Mouse (Mus musculus) right cerebral cortex, postnatal 4 days (tissue): ENCODE results near the gene Ift43.

ENCODE experiments used
- DNase-seq: peaks from one replicate; pipeline ENCODE4 v3.0.0-alpha.2; 2022

The Ift43 gene

DNA sequence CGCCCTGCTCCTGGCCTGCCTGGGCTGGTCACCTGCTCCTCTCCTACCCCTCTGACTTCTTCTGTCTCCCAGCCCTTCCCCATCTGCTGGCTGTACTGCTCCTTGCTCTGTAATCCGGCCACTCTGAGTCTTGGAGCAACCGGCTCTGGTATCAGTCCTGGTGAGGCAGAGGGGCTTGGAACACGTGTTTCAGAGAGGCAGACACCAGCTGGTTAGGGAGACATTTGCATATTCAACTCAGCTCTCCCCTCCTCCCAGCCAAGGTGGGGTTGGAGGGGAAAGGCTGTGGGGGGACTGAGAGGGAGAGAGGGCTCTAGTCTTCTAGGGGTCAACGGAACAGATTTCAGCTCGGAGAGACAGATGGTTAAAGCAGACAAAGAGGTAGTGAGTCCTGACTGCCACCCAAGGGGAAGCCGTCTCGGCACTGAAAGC is 99.0 kb downstream of the Ift43 start:
- no peak for DNase-seq

DNA sequence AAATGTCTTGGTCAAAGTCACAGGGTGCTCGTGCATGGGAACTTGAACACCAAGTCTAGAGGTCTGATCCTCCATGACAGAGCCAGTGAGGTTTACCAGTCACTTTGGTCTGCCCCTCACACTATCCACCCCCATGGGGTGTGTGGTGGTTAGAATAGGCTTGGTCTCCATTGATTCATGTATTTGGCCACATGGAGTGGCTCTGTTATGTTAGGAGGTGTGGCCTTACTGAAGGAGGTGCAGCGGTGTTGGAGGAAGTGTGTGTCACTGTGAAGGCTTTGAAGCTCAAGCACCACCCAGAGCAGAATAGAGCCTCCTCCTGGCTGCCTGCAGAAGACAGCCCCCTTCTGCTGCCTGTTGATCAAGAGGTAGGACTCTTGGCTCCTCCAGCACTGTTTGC is 99.5 kb downstream of the Ift43 start:
- DNase-seq: no peak

DNA sequence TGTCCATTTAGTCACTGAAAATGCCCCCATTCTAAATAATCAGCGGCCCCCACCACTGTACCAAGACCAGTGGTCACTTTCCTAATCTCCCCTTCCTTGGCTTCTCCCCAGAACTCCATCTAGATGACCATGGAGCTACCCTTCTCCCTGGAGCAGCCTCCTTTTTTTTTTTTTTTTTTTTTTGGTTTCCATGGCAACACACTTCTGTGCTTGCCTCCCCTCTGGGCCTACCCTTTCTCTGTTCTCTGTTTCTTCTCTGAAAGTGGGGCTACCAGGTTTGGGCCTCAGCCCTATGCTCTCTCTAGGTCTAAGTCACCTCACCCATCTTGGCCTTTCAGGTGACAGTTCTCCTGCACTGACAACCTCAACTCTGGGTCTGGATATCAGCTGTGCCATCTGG is 100.1 kb downstream of the Ift43 start:
- no peak for DNase-seq

DNA sequence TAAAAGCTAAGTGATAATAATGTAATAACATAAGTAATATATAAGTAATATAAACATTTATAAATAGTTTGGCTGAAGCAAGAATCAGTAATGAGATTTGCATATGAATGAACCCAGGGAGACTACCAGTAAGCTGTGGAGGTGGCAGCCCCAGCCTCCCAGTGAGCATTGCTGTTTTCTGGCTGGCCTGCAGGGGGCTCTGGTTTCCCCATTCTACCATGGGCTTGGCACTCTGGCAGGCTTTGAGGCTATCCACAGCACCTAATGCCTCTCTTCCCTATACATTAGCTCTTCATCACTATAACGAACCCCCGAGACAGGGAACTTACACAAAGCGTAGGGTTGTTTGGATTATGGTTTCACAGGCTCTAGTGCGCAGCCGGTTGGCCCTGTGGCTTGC is 105.8 kb downstream of the Ift43 start:
- DNase-seq: no peak

DNA sequence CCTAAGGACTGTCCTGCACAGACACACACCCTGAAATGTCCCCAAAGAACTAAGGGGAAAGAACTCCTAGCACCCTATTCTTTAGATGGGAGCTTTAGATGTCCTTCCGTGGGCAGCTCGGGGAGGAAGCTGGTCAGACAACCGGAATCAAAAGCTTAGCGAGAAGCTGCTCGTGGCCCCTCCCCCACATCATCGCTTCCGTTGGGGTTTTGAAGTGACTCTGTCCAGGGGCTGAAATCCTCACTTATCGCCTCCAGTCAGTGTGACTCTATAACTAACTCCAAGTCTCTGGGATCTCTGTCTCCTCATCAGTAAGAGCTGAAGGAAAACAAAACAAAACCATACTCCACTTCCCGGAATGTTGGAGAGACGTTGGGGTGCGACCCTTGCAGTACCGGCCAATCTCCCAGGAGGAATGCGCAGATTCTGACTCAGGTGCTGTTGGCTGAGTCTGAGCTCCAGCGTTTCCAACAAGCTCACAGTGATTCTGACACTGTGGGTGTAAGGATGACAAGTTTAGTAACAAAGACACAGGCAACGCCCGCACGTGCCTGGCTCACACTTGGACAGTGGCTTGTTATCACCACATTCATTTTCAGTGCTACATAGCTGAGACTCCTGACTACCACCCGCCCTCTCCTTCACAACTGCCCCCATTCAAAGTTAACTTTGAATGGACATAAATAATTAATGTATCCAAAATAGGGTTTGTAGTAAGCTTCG is 107.4 kb downstream of the Ift43 start:
- no peak for DNase-seq

DNA sequence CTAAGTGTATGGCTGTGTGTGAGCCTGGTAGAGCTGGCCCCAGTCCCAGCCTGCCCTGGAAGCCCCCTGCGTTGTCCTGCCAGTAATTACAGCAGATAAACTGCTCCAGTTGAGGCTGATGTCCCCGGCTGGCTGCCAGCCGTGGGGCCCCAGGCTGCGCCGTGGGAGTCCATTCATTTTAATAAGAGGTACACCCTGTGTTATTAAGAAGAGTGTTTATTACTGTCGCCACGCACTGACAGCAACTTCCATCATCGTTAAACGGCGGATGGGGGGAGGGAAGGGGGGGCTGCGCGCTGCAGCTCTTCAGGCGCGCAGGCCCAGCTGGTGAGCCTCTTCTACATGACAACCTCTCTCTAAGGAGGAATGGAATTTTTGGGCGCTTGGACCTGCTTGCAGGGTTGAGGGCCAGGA is 109.7 kb downstream of the Ift43 start:
- DNase-seq: peak; percentile 49

DNA sequence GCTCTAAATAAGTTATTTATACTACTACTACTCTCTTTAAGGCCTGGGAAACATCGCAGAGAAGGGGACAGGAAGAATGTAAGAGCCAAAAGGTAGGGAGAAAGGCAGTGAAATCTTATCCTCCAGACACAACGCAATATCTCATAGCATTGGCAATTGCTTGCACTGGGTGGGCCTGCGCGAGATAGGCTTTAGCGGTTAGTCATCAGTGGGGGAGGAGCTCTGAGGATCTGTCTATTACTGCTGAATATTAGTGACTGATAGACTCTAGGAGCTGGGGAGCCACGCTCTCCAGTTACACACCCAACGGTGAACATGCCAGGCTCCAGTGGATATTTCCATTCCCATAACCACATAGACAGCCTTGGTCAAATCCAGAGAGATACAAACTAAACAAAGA is 114.6 kb downstream of the Ift43 start:
- DNase-seq: no peak

DNA sequence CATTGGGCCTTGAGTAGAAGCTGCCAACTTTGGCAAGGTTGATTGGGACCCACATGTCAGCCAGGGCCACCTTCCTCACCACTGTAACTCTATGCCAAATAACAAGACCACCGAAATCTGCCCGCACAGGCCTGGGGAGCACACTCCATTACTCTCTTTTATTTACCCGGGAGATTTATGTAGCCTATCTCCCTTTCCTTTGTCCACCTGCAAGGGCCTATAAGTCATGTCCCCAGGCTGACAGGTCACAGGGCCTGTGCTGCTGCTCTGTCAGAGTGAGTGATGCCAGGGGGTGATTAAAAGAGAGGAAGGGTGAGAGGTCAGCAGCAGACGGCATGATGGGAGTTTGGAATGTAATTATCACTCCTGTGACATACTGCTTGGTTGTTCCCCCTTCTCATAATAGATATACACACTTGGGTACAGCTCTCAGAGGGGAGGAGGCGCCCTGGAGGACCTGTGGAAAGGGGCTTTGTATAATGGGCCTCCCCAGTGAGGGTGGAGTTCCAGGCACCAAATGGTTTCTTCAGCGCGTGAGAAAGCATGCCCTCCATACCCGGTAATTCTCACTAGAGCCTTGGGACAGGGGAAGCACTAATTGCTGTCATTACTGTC is 121.2 kb downstream of the Ift43 start:
- no peak for DNase-seq

DNA sequence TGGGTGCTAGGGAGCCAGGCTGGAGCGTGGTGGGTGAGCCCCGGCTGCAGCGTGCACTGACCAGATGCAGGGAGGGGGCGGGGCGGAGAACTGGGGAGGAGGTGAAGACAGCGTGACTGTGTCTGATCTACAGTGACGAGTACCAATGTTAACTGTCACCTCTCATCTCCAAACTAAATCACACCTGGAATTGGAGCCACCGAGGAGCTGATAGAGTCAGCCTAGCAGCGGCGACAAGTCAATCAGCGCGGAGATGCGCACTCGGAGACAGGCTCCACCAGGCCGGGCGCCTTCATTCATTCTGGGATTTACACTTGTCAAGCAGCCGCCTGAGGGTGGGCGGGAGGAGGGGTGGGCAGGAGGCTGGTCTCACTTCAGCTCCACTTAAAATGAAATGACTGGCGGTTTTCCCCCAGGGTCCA is 128.8 kb downstream of the Ift43 start:
- no peak for DNase-seq
